Mouse (Mus musculus): ENCODE data around the gene Greb1. TPM values are rescaled to one million over a fixed set of nuclear protein-coding genes. Genes with fewer than 3 reads are reported as not detected.

The Greb1 gene
- polyA plus RNA-seq, 1 experiment from 2014 or later, result 3.8 TPM

- Histone ChIP-seq H3K4me3 (ENCODE audit: low read length) (no peak overlapping the region), H3K27ac (ENCODE audit: low read length) (no peak overlapping the region), H3K4me2 (ENCODE audit: low read depth, low read length) (no peak overlapping the region), H3K9ac (ENCODE audit: low read length) (no peak overlapping the region), H3K36me3 (ENCODE audit: control insufficient read depth, insufficient read depth, low read length) (no peaks in the 10 kb centered on the region), H3K27me3 (ENCODE audit: control insufficient read depth, insufficient read depth, low read depth, low read length) (peaks cover 18% of the 10 kb centered on the region), H3K4me1 (replicated peaks; ENCODE audit: control insufficient read depth, insufficient read depth, low read length) (peaks cover 4% of the 10 kb centered on the region), H3K9me3 (ENCODE audit: control insufficient read depth, low read length) (no peaks in the 10 kb centered on the region)
- 60% methylated on average over 5 of the region's 5 CpGs for WGBS
- ATAC-seq (ENCODE audit: low read depth), result no peak
Measured at GRCm38 (mm10) chr12:16656906-16657875, 143.5 kb downstream of the Greb1 start.

- Histone ChIP-seq H3K4me3 (ENCODE audit: low read length) (no peak overlapping the region), H3K9ac (ENCODE audit: low read length) (no peak overlapping the region), H3K4me1 (replicated peaks; ENCODE audit: control insufficient read depth, insufficient read depth, low read length) (peaks cover 4% of the 10 kb centered on the region), H3K36me3 (ENCODE audit: control insufficient read depth, insufficient read depth, low read length) (no peaks in the 10 kb centered on the region), H3K4me2 (ENCODE audit: low read depth, low read length) (no peak overlapping the region), H3K9me3 (ENCODE audit: control insufficient read depth, low read length) (no peaks in the 10 kb centered on the region), H3K27me3 (ENCODE audit: control insufficient read depth, insufficient read depth, low read depth, low read length) (peaks cover 18% of the 10 kb centered on the region), H3K27ac (ENCODE audit: low read length) (no peak overlapping the region)
- no peak for ATAC-seq (ENCODE audit: low read depth)
- 74% methylated on average over 4 of the region's 4 CpGs for WGBS
Measured at GRCm38 (mm10) chr12:16655604-16656003, 145.1 kb downstream of the Greb1 start.

- ATAC-seq (ENCODE audit: low read depth), result peak; percentile 93
- H3K4me2 ChIP-seq (ENCODE audit: low read depth, low read length), result peak within 1 kb of the TSS; percentile 54
- H3K4me3 ChIP-seq (ENCODE audit: low read length), result peak within 1 kb of the TSS; percentile 36
- WGBS, result 5% methylated on average over 58 of the region's 58 CpGs
- H3K27ac ChIP-seq (ENCODE audit: low read length), result no peak within 1 kb of the TSS
- no peak within 1 kb of the TSS for H3K9ac ChIP-seq (ENCODE audit: low read length)
- peaks cover 18% of the 10 kb centered on the region for H3K27me3 ChIP-seq (ENCODE audit: control insufficient read depth, insufficient read depth, low read depth, low read length)
- H3K9me3 ChIP-seq (ENCODE audit: control insufficient read depth, low read length), result no peaks in the 10 kb centered on the region
- no peaks in the 10 kb centered on the region for H3K36me3 ChIP-seq (ENCODE audit: control insufficient read depth, insufficient read depth, low read length)
- peaks cover 4% of the 10 kb centered on the region for H3K4me1 ChIP-seq (replicated peaks; ENCODE audit: control insufficient read depth, insufficient read depth, low read length)
Measured at GRCm38 (mm10) chr12:16653332-16654093, 147.2 kb downstream of the Greb1 start, which contains the start of gene Ntsr2. TSS of gene Ntsr2 (plus strand) at chr12:16653382.

- H3K27me3 ChIP-seq (ENCODE audit: control insufficient read depth, insufficient read depth, low read depth, low read length), result peaks cover 12% of the 10 kb centered on the region
- no peak overlapping the region for H3K27ac ChIP-seq (ENCODE audit: low read length)
- H3K9me3 ChIP-seq (ENCODE audit: control insufficient read depth, low read length), result no peaks in the 10 kb centered on the region
- H3K36me3 ChIP-seq (ENCODE audit: control insufficient read depth, insufficient read depth, low read length), result no peaks in the 10 kb centered on the region
- ATAC-seq (ENCODE audit: low read depth), result no peak
- WGBS, result 76% methylated on average over 6 of the region's 6 CpGs
- H3K4me2 ChIP-seq (ENCODE audit: low read depth, low read length), result no peak overlapping the region
- peaks cover 4% of the 10 kb centered on the region for H3K4me1 ChIP-seq (replicated peaks; ENCODE audit: control insufficient read depth, insufficient read depth, low read length)
- no peak overlapping the region for H3K9ac ChIP-seq (ENCODE audit: low read length)
- no peak overlapping the region for H3K4me3 ChIP-seq (ENCODE audit: low read length)
Measured at GRCm38 (mm10) chr12:16649819-16650218, 150.9 kb downstream of the Greb1 start.

GRCm38 (mm10) chr12:16648273-16648672, 152.4 kb downstream of the Greb1 start:
- H3K9me3 ChIP-seq (ENCODE audit: control insufficient read depth, low read length), result no peaks in the 10 kb centered on the region

GRCm38 (mm10) chr12:16646780-16647409, 153.8 kb downstream of the Greb1 start:
- Histone ChIP-seq H3K4me2 (ENCODE audit: low read depth, low read length) (no peak overlapping the region), H3K4me3 (ENCODE audit: low read length) (no peak overlapping the region), H3K27ac (ENCODE audit: low read length) (no peak overlapping the region), H3K4me1 (replicated peaks; ENCODE audit: control insufficient read depth, insufficient read depth, low read length) (no peaks in the 10 kb centered on the region), H3K9ac (ENCODE audit: low read length) (no peak overlapping the region), H3K9me3 (ENCODE audit: control insufficient read depth, low read length) (no peaks in the 10 kb centered on the region), H3K36me3 (ENCODE audit: control insufficient read depth, insufficient read depth, low read length) (no peaks in the 10 kb centered on the region), H3K27me3 (ENCODE audit: control insufficient read depth, insufficient read depth, low read depth, low read length) (no peaks in the 10 kb centered on the region)
- 43% methylated on average over 9 of the region's 9 CpGs for WGBS
- no peak for ATAC-seq (ENCODE audit: low read depth)

More at GRCm38 (mm10) chr12:16648273-16648672, 152.4 kb downstream of the Greb1 start:
- no peak overlapping the region for H3K27ac ChIP-seq (ENCODE audit: low read length)
- no peaks in the 10 kb centered on the region for H3K4me1 ChIP-seq (replicated peaks; ENCODE audit: control insufficient read depth, insufficient read depth, low read length)
- H3K9ac ChIP-seq (ENCODE audit: low read length), result no peak overlapping the region
- no peak overlapping the region for H3K4me2 ChIP-seq (ENCODE audit: low read depth, low read length)
- H3K4me3 ChIP-seq (ENCODE audit: low read length), result no peak overlapping the region
- H3K27me3 ChIP-seq (ENCODE audit: control insufficient read depth, insufficient read depth, low read depth, low read length), result no peaks in the 10 kb centered on the region
- H3K36me3 ChIP-seq (ENCODE audit: control insufficient read depth, insufficient read depth, low read length), result no peaks in the 10 kb centered on the region
- 72% methylated on average over 6 of the region's 6 CpGs for WGBS
- no peak for ATAC-seq (ENCODE audit: low read depth)

- Histone ChIP-seq H3K36me3 (ENCODE audit: control insufficient read depth, insufficient read depth, low read length) (no peaks in the 10 kb centered on the region), H3K9ac (ENCODE audit: low read length) (no peak overlapping the region), H3K27ac (ENCODE audit: low read length) (no peak overlapping the region), H3K9me3 (ENCODE audit: control insufficient read depth, low read length) (no peaks in the 10 kb centered on the region), H3K4me2 (ENCODE audit: low read depth, low read length) (no peak overlapping the region), H3K4me1 (replicated peaks; ENCODE audit: control insufficient read depth, insufficient read depth, low read length) (no peaks in the 10 kb centered on the region), H3K4me3 (ENCODE audit: low read length) (no peak overlapping the region), H3K27me3 (ENCODE audit: control insufficient read depth, insufficient read depth, low read depth, low read length) (no peaks in the 10 kb centered on the region)
- 62% methylated on average over 8 of the region's 8 CpGs for WGBS
- ATAC-seq (ENCODE audit: low read depth), result no peak
Measured at GRCm38 (mm10) chr12:16644698-16645097, 156.0 kb downstream of the Greb1 start.

GRCm38 (mm10) chr12:16643508-16644345, 157.0 kb downstream of the Greb1 start:
- Histone ChIP-seq H3K9me3 (ENCODE audit: control insufficient read depth, low read length) (no peaks in the 10 kb centered on the region), H3K27me3 (ENCODE audit: control insufficient read depth, insufficient read depth, low read depth, low read length) (no peaks in the 10 kb centered on the region), H3K9ac (ENCODE audit: low read length) (no peak overlapping the region), H3K36me3 (ENCODE audit: control insufficient read depth, insufficient read depth, low read length) (no peaks in the 10 kb centered on the region), H3K4me2 (ENCODE audit: low read depth, low read length) (no peak overlapping the region), H3K4me3 (ENCODE audit: low read length) (no peak overlapping the region), H3K27ac (ENCODE audit: low read length) (no peak overlapping the region), H3K4me1 (replicated peaks; ENCODE audit: control insufficient read depth, insufficient read depth, low read length) (no peaks in the 10 kb centered on the region)
- WGBS, result 44% methylated on average over 12 of the region's 12 CpGs
- peak; percentile 49 for ATAC-seq (ENCODE audit: low read depth)

Measured in lung, embryonic 16.5 days (tissue).